Mouse (Mus musculus): Measurements from ENCODE around the gene Rbbp6. TPM values are rescaled to one million over a fixed set of nuclear protein-coding genes. Genes with fewer than 3 reads are reported as not detected.

Rbbp6 gene
- total RNA-seq, 2 experiments from 2014 or later: 56.3 to 71.0 TPM

GRCm38 (mm10) chr7:122969231-122970032 lies 3.9 kb downstream of the Rbbp6 start:
- DNase-seq (ENCODE audit: low spot score in 2 of 2): peak; percentile 90 to 94
- intact Hi-C loops (cut with DNase I): loop anchor here (2.0 to 5.0 kb wide), 2 partner anchors 25 to 158 kb away; no protein-coding TSS in a partner anchor

DNA sequence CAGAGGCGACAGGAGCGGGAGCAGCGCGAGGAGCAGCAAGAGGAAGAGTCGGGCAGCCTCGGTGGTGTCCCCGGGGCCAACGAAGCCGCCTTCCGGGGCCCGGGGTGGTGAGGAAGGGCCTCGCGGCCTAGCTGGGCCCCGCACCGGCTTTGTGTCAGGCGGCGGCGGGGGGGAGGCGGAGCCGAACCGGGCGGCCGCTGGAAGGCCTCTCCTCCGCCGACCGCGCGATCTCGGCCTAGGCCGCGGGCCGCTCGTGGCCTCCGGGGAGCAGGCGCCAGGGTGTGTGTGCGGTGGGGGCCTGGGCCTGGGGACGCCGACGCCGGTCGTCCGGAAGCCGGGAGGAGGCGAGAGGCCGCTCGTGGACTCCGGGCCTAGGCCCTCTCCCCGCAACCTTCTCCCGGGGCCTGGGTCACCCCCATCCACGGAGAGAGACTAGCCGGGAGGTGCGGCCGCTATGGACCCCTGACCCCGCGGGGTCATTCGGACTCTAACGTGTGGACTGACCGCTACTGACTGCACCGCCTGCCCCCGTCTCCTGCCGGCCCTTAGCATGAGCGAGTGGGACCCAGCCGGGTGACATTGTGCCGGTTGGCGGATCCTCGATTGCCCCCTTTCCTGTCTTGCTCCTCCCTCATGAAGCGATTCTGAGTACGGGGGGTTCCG lies 4.8 kb downstream of the Rbbp6 start:
- DNase-seq (ENCODE audit: low spot score in 2 of 2): peak; percentile 61 to 68
- intact Hi-C loops (cut with DNase I): loop anchor here (5.0 kb wide), 1 partner anchor 157 kb away; no protein-coding TSS in a partner anchor

- intact Hi-C loops (cut with DNase I): loop anchor here (5.0 kb wide), 1 partner anchor 156 kb away; no protein-coding TSS in a partner anchor
- no peak for DNase-seq (ENCODE audit: low spot score in 2 of 2)
These were observed 5.5 kb downstream of the Rbbp6 start for GRCm38 (mm10) chr7:122970864-122971420.

DNA sequence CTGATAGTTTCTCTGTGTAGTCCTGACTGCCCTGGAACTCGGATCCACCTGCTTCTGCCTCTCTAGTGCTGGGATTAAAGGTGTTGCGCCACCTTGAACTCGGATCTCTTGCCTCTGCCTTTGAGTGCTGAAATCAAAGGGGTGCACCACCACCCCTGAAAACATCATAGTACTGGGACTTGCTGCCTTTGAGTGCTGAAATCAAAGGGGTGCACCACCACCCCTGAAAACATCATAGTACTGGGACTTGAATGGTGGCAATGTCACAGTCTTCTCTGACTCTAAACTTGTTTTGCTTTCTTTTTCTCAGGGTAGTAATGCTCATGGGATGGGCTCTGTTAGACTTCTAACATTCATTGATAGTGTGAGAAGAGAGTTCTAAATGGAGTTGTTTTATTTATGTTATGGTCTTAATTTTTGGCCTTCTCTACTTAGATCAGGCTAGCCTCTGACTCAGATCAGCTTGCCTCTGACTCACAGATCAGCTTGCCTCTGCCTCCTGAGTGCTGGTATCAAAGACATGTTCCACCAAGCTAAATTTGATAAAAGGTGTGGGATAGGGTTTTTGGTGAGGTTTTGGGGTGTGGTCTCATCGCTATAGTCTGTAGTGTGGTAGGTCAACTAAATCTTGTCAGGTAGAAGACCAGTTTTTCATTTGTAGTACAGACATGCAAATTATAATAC lies 6.7 kb downstream of the Rbbp6 start:
- intact Hi-C loops (cut with DNase I): loop anchor here (5.0 kb wide), 1 partner anchor 155 kb away; no protein-coding TSS in a partner anchor
- no peak for DNase-seq (ENCODE audit: low spot score in 2 of 2)

GRCm38 (mm10) chr7:122979514-122979913 lies 14.0 kb downstream of the Rbbp6 start:
- DNase-seq (ENCODE audit: low spot score in 2 of 2): no peak
- intact Hi-C loops (cut with DNase I): no loop called here

DNA sequence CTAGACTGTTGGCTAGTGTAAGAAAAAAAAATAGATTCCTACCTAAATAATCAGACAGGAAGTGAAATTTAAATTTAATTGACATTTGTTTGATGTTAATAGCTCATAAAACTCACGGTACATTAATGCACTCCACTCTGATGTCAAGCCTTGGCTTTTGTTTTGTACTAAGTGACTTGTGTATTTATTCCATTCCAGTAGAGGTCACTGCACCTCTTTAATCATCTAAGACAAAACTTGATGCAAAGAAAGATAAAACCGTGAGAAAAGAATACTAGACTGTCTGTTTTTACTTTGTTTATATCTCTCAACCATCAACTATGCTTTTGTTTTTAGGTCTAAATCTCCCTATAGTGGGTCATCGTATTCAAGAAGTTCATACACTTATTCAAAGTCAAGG lies 32.7 kb downstream of the Rbbp6 start:
- intact Hi-C loops (cut with DNase I): no loop called here
- no peak for DNase-seq (ENCODE audit: low spot score in 2 of 2)

GRCm38 (mm10) chr7:122999871-123000396 lies 34.4 kb downstream of the Rbbp6 start:
- DNase-seq (ENCODE audit: low spot score in 2 of 2): no peak
- intact Hi-C loops (cut with DNase I): loop anchor here (5.0 kb wide), 1 partner anchor 182 kb away; no protein-coding TSS in a partner anchor

DNA sequence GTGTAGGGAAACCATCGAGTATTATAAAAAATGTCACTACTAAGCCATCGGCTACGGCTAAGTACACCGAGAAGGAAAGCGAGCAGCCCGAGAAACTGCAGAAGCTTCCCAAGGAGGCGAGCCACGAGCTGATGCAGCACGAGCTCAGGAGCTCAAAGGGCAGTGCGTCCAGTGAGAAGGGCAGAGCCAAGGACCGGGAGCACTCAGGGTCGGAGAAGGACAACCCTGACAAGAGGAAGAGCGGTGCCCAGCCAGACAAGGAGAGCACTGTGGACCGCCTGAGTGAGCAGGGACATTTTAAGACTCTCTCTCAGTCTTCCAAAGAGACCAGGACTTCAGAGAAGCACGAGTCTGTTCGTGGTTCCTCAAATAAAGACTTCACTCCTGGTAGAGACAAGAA lies 35.3 kb downstream of the Rbbp6 start:
- intact Hi-C loops (cut with DNase I): loop anchor here (5.0 kb wide), 1 partner anchor 182 kb away; no protein-coding TSS in a partner anchor

GRCm38 (mm10) chr7:123001341-123002027 lies 36.0 kb downstream of the Rbbp6 start:
- intact Hi-C loops (cut with DNase I): loop anchor here (5.0 kb wide), 1 partner anchor 181 kb away; no protein-coding TSS in a partner anchor
- no peak for DNase-seq (ENCODE audit: low spot score in 2 of 2)

More for the DNA sequence above, 35.3 kb downstream of the Rbbp6 start:
- DNase-seq (ENCODE audit: low spot score in 2 of 2): no peak

- intact Hi-C loops (cut with DNase I): loop anchor here (5.0 kb wide), 1 partner anchor 180 kb away; no protein-coding TSS in a partner anchor
- DNase-seq (ENCODE audit: low spot score in 2 of 2): no peak
These were observed 36.5 kb downstream of the Rbbp6 start for GRCm38 (mm10) chr7:123002028-123002410.

- no peak for DNase-seq (ENCODE audit: low spot score in 2 of 2)
- intact Hi-C loops (cut with DNase I): loop anchor here (5.0 kb wide), 1 partner anchor 179 kb away; no protein-coding TSS in a partner anchor
These were observed 37.7 kb downstream of the Rbbp6 start for GRCm38 (mm10) chr7:123003207-123003606.

- DNase-seq (ENCODE audit: low spot score in 2 of 2): no peak
- intact Hi-C loops (cut with DNase I): loop anchor here (5.0 kb wide), 1 partner anchor 178 kb away; no protein-coding TSS in a partner anchor
These were observed 39.0 kb downstream of the Rbbp6 start for GRCm38 (mm10) chr7:123004442-123004841.

DNA sequence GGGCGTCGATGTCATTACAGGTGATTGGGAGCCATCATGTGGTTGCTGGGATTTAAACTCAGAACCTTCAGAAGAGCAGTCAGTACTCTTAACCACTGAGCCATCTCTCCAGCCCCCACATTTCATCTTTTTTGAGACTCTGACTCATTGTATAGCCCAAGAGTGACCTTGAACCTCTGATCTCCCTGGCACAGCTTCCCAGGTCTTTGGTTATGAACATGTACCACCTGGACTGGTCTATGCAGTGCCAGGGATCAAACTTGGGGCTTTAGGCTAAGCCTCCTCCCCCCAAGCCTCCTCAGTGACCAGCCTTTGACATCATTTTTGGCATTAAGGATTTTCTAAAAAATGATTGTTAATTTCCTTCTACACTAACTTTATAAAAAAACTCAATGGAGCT lies 40.8 kb downstream of the Rbbp6 start:
- intact Hi-C loops (cut with DNase I): no loop called here
- no peak for DNase-seq (ENCODE audit: low spot score in 2 of 2)

DNA sequence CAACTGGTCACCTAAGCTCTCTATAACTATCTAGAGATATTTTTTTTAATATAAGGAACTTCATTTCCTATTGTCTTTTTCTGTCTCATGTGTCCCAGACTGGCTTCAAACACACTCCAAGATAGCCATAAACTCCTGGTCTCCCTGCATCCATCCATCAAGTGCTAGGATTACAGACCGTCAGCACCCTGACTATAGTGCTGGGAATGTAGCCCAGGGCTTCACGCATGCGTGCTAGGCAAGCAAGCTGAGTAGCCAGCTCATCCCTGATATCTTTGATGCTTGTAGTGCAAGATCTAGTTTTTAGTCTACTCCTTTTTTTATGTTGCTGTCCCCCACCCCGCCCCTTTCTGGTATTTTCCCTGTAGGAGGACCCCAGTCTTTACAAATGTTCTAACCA lies 42.3 kb downstream of the Rbbp6 start:
- no peak for DNase-seq (ENCODE audit: low spot score in 2 of 2)
- intact Hi-C loops (cut with DNase I): no loop called here

- intact Hi-C loops (cut with DNase I): no loop called here
- DNase-seq (ENCODE audit: low spot score in 2 of 2): no peak
These were observed 48.0 kb downstream of the Rbbp6 start for GRCm38 (mm10) chr7:123013466-123013865.

- intact Hi-C loops (cut with DNase I): loop anchor here (5.0 kb wide), 1 partner anchor 453 kb away; no protein-coding TSS in a partner anchor
- DNase-seq (ENCODE audit: low spot score in 2 of 2): no peak
These were observed 49.2 kb downstream of the Rbbp6 start for GRCm38 (mm10) chr7:123014729-123015128.

- DNase-seq (ENCODE audit: low spot score in 2 of 2): no peak
- intact Hi-C loops (cut with DNase I): loop anchor here (2.0 to 5.0 kb wide), 2 partner anchors 171 to 450 kb away; no protein-coding TSS in a partner anchor
These were observed 52.1 kb downstream of the Rbbp6 start for GRCm38 (mm10) chr7:123017627-123018026.

GRCm38 (mm10) chr7:123025123-123025522 lies 59.6 kb downstream of the Rbbp6 start:
- intact Hi-C loops (cut with DNase I): no loop called here
- no peak for DNase-seq (ENCODE audit: low spot score in 2 of 2)
